8 mouse cellular contexts compared by ENCODE assay signal in the genomic region with DNA sequence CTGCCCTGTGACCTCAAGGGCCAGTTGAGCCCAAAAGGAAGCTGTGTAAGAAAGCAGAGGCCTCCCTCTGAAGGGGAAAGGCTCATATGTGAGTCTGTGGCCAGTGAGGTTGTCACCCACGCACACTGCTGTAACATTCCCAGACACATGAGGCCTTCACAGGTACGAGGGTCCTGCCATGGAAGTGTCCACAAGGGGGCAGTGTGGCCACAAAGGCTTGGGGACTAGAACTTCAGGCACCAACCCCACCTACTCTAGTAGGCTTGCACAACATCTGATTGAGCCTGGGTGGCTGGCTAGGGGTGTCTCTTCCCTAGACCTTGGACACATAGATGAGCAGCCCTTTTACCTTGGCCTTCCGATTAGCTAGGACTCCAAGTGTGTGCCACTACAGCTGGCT. TPM values are rescaled to one million over a fixed set of nuclear protein-coding genes. Genes with fewer than 3 reads are reported as not detected.
DNase-seq lines count a peak whose midpoint lies in the region; ATAC-seq and TF ChIP-seq lines count a peak whose summit lies in the region.

No protein-coding gene starts in this region.

- no peaks in the 10 kb centered on the region for H3K27me3 ChIP-seq in heart, embryonic 12.5 days (replicated peaks)
- no peaks in the 10 kb centered on the region for H3K27me3 ChIP-seq in midbrain, postnatal 0 days (ENCODE audit: insufficient read depth, low read length)

- peak; percentile 97 for DNase-seq in heart, adult 11 months
- DNase-seq in adrenal gland, adult (ENCODE audit: inconsistent age in 2 of 2, low spot score in 1 of 2): peak; percentile 85 to 95
- peak; percentile 82 for DNase-seq in embryo, embryonic 10.5 days (ENCODE audit: low spot score)
- peak; percentile 81 to 88 for DNase-seq in heart, postnatal 10 days
- DNase-seq in left cerebral cortex, postnatal 10 days (ENCODE audit: extremely low spot score in 1 of 2, low spot score in 2 of 2): peak; percentile 31 to 80
- DNase-seq in midbrain, postnatal 0 days (ENCODE audit: low spot score): peak; percentile 48
- peak; percentile 86 to 96 for DNase-seq in spleen, postnatal 4 days (ENCODE audit: low spot score in 2 of 2)

- H3K27ac ChIP-seq in heart, embryonic 12.5 days (ENCODE audit: poor library complexity, severe bottlenecking): no peak overlapping the region
- no peak overlapping the region for H3K27ac ChIP-seq in midbrain, postnatal 0 days (ENCODE audit: low read depth, low read length)

- H3K4me1 ChIP-seq in heart, embryonic 12.5 days (replicated peaks): peaks cover 26% of the 10 kb centered on the region
- H3K4me1 ChIP-seq in midbrain, postnatal 0 days (ENCODE audit: insufficient read depth, low read length): no peaks in the 10 kb centered on the region

- H3K9ac ChIP-seq in heart, embryonic 12.5 days: no peak overlapping the region
- H3K9ac ChIP-seq in midbrain, postnatal 0 days (replicated peaks; ENCODE audit: low read length, poor library complexity, severe bottlenecking): no peak overlapping the region

- ATAC-seq in heart, embryonic 12.5 days (ENCODE audit: insufficient number of reproducible peaks, low FRiP score): no peak
- ATAC-seq in midbrain, postnatal 0 days (ENCODE audit: low FRiP score): no peak

- 25% methylated on average over 3 of the region's 3 CpGs for WGBS in heart, embryonic 12.5 days
- WGBS in midbrain, postnatal 0 days: 31% methylated on average over 3 of the region's 3 CpGs

- no peak overlapping the region for H3K4me2 ChIP-seq in heart, embryonic 12.5 days
- no peak overlapping the region for H3K4me2 ChIP-seq in midbrain, postnatal 0 days (ENCODE audit: low read depth, low read length, poor library complexity, severe bottlenecking)

- H3K36me3 ChIP-seq in heart, embryonic 12.5 days: no peaks in the 10 kb centered on the region
- H3K36me3 ChIP-seq in midbrain, postnatal 0 days (ENCODE audit: insufficient read depth, low read length): no peaks in the 10 kb centered on the region

- intact Hi-C loops in heart, postnatal 10 days (cut with DNase I): loop anchor here (2.0 kb wide), 1 partner anchor 119 kb away; a partner anchor contains a TSS
- intact Hi-C loops in left cerebral cortex, postnatal 10 days (cut with DNase I): no loop called here

- TF ChIP-seq CTCF in midbrain, postnatal 0 days (IDR thresholded peaks at IDR 0.05): peak; percentile 70

- no peak overlapping the region for H3K4me3 ChIP-seq in heart, embryonic 12.5 days
- H3K4me3 ChIP-seq in midbrain, postnatal 0 days (ENCODE audit: low read depth, low read length): no peak overlapping the region

- H3K9me3 ChIP-seq in heart, embryonic 12.5 days (replicated peaks): no peaks in the 10 kb centered on the region
- no peaks in the 10 kb centered on the region for H3K9me3 ChIP-seq in midbrain, postnatal 0 days (ENCODE audit: low read length)

RNA-seq across cellular contexts. Expression of a gene that starts 4.1 kb away (rescaled TPM):
- polyA plus RNA-seq in heart, embryonic 12.5 days (2016; fragmentation: Nextera tagmentation; extraction: Ambion mirVana): 15.8 and 19.5 TPM in 2 replicates
- 1 to 10 TPM; 7.8 to 9.1 TPM for total RNA-seq in heart, postnatal 10 days (2021)
- 10 to 100 TPM; 11.2 to 11.5 TPM for total RNA-seq in left cerebral cortex, postnatal 10 days (2021)
- total RNA-seq in midbrain, postnatal 0 days (2014; rRNA removed): 10.3 and 12.8 TPM in 2 replicates
- 12.6 and 13.6 TPM in 2 replicates for polyA plus RNA-seq in midbrain, postnatal 0 days (2015; fragmentation: Nextera tagmentation; extraction: Ambion mirVana)

RNA-seq across cellular contexts. Expression of a gene that starts 7.7 kb away (rescaled TPM):
- polyA plus RNA-seq in heart, embryonic 12.5 days (2016; fragmentation: Nextera tagmentation; extraction: Ambion mirVana): 3.0 and 6.4 TPM in 2 replicates
- total RNA-seq in heart, postnatal 10 days (2021): 1 to 10 TPM; 3.6 to 6.7 TPM
- total RNA-seq in left cerebral cortex, postnatal 10 days (2021): 1 to 10 TPM; 6.4 to 7.3 TPM
- 35.5 and 44.1 TPM in 2 replicates for total RNA-seq in midbrain, postnatal 0 days (2014; rRNA removed)
- polyA plus RNA-seq in midbrain, postnatal 0 days (2015; fragmentation: Nextera tagmentation; extraction: Ambion mirVana): 17.6 and 20.3 TPM in 2 replicates

RNA-seq across cellular contexts. Expression of a gene that starts 55.6 kb away (rescaled TPM):
- polyA plus RNA-seq in heart, embryonic 12.5 days (2016; fragmentation: Nextera tagmentation; extraction: Ambion mirVana): 188 and 189 TPM in 2 replicates
- 100 to 1,000 TPM; 187 to 196 TPM for total RNA-seq in heart, postnatal 10 days (2021)
- 100 to 1,000 TPM; 294 to 308 TPM for total RNA-seq in left cerebral cortex, postnatal 10 days (2021)
- total RNA-seq in midbrain, postnatal 0 days (2014; rRNA removed): 284 and 301 TPM in 2 replicates
- 161 and 166 TPM in 2 replicates for polyA plus RNA-seq in midbrain, postnatal 0 days (2015; fragmentation: Nextera tagmentation; extraction: Ambion mirVana)
